Mouse (Mus musculus) G1E (cell line): ENCODE measurements around the gene Stag2.

Source experiments
- CTCF ChIP-seq: IDR thresholded peaks from 2 replicates; pipeline ENCODE4 v1.5.1; 2012; ENCODE audit warnings: low read depth, low read length, inconsistent platforms, mixed read lengths
- POLR2AphosphoS5 ChIP-seq: IDR thresholded peaks from 2 replicates; pipeline ENCODE4 v1.6.1; 2012; ENCODE audit warnings: low read depth, low read length, inconsistent platforms; ENCODE audit not compliant: insufficient replicate concordance
- TAL1 ChIP-seq: conservative IDR thresholded peaks from 2 replicates; pipeline ENCODE4 v1.6.1; 2012; ENCODE audit warnings: low read depth, low read length, inconsistent platforms, mixed read lengths

DNA sequence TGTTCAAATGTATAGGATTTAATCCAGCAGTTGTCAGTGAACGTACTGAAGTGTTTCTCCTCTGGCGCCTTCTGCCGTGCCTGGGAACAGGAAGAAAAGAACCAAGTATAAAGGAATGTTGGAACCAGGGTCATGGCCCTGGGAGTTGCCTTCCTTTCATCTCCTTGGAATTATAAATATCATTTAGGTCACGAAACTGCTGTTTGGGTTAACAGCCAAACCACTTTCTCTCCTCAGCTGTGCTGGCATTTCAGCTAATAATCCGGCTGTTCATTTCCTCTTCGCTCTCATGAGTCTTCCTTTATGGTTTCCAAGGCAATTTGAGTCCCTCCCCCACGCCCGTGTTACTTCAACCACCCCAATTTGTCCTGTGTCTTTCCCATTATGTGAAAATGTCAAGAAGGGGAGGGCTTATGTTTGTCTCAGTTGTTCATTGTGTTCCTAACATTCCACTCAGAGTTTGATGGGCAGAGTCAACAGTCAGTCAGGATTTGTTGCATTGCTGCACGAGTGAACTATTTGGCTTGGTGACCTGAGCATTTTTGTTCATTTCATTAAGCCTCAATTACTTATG lies 172.2 kb downstream of the Stag2 start:
- no peak for TF ChIP-seq CTCF
- no peak for TF ChIP-seq POLR2AphosphoS5
- no peak for TF ChIP-seq TAL1
